Mouse (Mus musculus): ENCODE results near the gene Zfhx2.
A peak's percentile ranks its signal among the peaks of the same experiment; 100 is the strongest.

Zfhx2 gene

GRCm38 (mm10) chr14:55105836-55106809, 14.0 kb upstream of the Zfhx2 start, which contains the start of gene Ap1g2:
TSS of gene Ap1g2 (minus strand) at chr14:55106593.
- peak; percentile 89 to 90 for DNase-seq

GRCm38 (mm10) chr14:55105386-55105785, 13.3 kb upstream of the Zfhx2 start:
- DNase-seq: no peak

DNA sequence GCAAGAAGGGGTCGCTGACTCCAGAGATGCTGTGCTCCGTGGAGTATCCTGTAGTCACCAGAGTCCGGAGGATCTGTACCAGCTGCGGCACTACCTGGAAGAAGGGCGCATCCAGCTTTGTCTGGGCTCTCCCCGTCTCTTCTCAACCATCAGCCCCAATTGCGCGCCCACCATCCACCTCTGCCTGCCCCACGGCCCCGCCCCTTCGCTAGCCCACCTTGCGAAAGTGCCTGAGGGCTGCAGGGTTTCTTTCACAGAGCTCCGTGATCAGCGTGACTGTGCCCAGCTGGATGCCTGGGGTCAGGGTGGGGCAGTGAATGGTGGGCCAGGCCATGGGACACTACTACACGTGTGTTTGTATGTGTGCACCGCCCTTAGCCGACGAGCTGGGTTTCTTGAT, 12.2 kb upstream of the Zfhx2 start:
- DNase-seq: no peak

GRCm38 (mm10) chr14:55102253-55102785, 10.2 kb upstream of the Zfhx2 start:
- no peak for DNase-seq

GRCm38 (mm10) chr14:55101592-55101991, 9.5 kb upstream of the Zfhx2 start:
- peak; percentile 49 to 58 for DNase-seq

GRCm38 (mm10) chr14:55098067-55098466, 5.9 kb upstream of the Zfhx2 start:
- peak in 1 of 2 experiments; percentile 36 for DNase-seq

DNA sequence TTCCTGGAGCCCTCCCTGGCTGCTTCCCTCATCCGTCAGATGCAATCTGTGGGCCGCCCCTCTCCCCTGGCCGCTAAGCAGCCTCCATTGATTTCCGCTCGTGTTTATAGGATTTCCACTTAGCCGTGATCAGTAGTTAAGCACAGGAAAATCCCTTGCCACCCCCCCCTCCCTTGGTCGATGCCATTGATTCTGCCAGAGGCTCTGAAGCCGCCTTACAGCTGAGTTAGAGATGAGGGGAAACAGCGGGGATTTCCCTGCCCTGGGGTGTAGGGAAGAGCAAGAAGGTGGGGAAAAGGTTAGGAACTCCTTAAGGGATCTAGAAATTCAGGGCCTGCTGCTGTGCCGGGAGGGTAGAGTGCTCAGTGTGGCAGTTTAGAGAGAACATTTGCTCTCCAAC, 5.5 kb upstream of the Zfhx2 start:
- no peak for DNase-seq

- DNase-seq: no peak
Measured at GRCm38 (mm10) chr14:55096573-55097087, 4.5 kb upstream of the Zfhx2 start.

DNA sequence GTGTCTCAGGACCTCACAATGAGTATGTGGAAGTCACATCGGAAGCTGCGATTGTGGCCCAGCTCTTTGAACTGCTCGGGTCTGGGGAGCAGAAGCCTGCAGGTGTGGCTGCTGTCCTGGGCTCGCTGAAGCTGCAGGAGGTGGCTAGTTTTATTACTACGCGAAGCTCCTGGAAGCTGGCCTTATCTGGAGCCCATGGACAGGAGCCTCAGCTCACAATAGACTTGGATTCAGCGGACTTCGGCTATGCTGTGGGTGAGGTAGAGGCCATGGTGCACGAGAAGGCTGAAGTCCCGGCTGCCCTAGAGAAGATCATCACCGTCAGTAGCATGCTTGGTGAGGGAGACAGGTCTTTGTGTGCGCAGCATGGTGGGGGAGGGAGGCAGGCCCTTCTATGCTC, 3.5 kb upstream of the Zfhx2 start:
- no peak for DNase-seq

DNA sequence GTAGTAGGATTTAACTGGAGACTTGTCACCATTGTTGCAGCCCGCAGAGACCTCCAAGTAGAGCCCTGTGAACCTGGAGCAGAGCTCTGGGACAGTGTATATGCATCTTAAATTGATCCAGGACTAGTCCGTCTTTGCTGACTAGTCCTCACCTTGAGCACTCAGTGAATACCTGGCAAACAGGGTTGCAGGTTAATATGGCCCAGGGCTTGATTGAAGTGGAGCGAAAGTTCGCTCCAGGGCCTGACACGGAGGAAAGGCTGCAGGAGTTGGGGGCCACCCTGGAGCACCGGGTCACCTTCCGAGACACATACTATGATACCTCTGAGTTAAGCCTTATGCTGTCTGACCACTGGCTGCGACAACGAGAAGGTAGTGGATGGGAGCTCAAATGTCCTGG, 3.1 kb upstream of the Zfhx2 start:
- no peak for DNase-seq

GRCm38 (mm10) chr14:55094704-55095231, 2.6 kb upstream of the Zfhx2 start, which contains the start of gene Thtpa:
TSS of gene Thtpa (plus strand) at chr14:55094784.
- DNase-seq: peak; percentile 81 to 84

GRCm38 (mm10) chr14:55093927-55094326, 1.8 kb upstream of the Zfhx2 start:
- no peak for DNase-seq

- DNase-seq: no peak
Measured at GRCm38 (mm10) chr14:55091209-55091865, 787 bp downstream of the Zfhx2 start.

GRCm38 (mm10) chr14:55089199-55089947, 2.8 kb downstream of the Zfhx2 start:
- DNase-seq: no peak

DNA sequence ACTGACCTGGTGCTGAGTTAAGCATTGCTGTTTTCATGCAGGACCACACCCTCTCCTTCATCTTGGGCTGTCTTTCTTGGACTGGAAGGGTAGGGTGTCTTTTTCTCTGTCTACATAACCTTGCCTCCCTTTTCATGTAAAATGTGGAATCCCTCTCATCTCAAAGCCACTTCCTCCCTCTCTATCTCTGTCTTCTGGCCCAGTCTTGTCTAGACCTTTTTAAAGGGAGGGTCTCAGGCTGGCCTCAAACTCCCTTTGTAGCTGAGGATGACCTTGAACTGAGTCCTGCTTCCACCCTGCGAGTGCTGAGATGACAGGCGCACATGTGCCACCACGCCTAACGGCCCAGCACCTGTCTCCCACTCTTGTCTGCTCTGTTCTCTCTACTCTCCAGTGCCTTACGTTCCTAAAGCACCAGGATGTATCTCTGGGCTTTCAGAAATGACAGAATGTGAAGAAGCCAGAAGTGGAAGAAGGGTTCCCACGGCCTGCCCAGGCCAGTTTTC, 6.1 kb downstream of the Zfhx2 start:
- no peak for DNase-seq

GRCm38 (mm10) chr14:55085324-55086008, 6.7 kb downstream of the Zfhx2 start:
- DNase-seq: no peak

DNA sequence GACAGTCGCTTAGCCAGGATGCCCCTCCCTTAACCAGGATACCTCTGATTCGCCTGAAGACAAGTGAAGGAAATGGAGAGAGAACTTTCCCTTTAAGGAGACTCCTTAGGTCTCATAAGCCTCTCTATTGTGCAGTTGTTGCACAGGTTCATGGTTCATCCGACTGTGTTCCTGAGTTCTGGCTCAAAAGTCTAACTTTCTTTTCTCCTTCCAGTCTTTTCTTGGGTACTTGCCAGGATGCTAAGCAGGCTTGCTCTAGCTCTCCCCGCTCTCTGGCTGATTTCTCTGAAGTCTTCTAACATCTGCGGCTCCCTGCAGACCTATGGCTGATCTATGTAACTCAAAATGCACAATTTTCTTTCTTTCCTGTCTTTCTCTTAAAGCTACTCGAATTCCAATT, 8.6 kb downstream of the Zfhx2 start:
- DNase-seq: no peak

- no peak for DNase-seq
Measured at GRCm38 (mm10) chr14:55081105-55081504, 11.0 kb downstream of the Zfhx2 start.

DNA sequence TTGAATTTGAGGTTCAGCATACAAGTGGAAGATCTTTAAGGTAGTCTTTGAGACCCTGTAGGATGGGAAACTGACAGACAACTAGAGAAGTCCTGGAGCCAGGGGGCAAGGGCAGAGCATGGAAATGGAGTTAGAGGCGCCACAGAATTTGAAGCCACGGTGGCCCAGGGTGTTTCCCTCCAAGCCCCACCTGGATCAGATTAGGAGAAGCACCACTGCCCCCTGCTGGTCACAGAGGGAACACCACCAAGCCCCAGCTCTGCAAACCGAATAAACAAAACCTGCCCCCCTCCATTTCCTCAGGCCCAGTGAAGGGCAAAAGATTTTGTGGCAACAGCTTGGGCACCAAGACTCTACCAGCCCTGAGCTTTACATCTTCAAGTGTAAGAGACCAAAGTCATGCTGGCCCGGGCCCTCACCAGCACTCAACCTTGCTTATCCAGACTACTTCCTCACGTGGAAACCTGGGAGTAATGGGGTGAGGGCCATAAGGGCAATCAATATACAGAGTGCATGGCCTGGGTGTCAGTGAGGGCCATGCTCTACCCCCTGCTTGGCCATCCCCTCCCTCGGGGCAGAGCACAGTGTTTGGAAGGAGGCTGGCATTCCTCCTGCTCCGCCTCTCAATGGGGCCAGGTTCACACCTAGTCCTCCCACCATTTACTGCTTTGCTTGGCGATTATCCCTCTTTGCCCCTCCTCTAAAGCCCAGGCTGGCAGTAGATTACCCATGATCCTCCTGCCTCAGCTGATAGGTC, 12.7 kb downstream of the Zfhx2 start:
- DNase-seq: peak; percentile 43 to 60

GRCm38 (mm10) chr14:55078366-55078989, 13.6 kb downstream of the Zfhx2 start:
- DNase-seq: no peak

All from lung, adult 18-20 months (tissue).